In genomic region chr17:5936276-5936675, GRCm38 (mm10) we compare ENCODE assay signal across 16 mouse cellular contexts. TPM values are rescaled to one million over a fixed set of nuclear protein-coding genes. Genes with fewer than 3 reads are reported as not detected.
A peak's percentile ranks its signal among the peaks of the same experiment; 100 is the strongest.
DNase-seq lines count a peak whose midpoint lies in the region; ATAC-seq lines count a peak whose summit lies in the region.
"Had no signal": no experiment of that assay in that cellular context is flagged by ENCODE, and none has a peak within 500 bp of the region (broad histone marks: within the 10 kb centered on the region; RNA-seq: fewer than 3 reads in every experiment).

No protein-coding gene starts in this region.

- H3K27me3 ChIP-seq in forebrain, embryonic 11.5 days (ENCODE audit: control insufficient read depth, insufficient read depth, low read length): peaks cover 8% of the 10 kb centered on the region
- peaks cover 60% of the 10 kb centered on the region for H3K27me3 ChIP-seq in forebrain, embryonic 10.5 days (ENCODE audit: poor library complexity, severe bottlenecking)

- no peak overlapping the region for H3K9ac ChIP-seq in forebrain, embryonic 11.5 days (ENCODE audit: low read length)
- H3K9ac ChIP-seq: embryonic facial prominence, embryonic 15.5 days; forebrain, embryonic 15.5 days had no signal

- no peaks in the 10 kb centered on the region for H3K36me3 ChIP-seq in forebrain, embryonic 11.5 days (ENCODE audit: control insufficient read depth, insufficient read depth, low read length)
- peaks cover 2% of the 10 kb centered on the region; the same call in 1 of the 2 replicates for H3K36me3 ChIP-seq in forebrain, embryonic 10.5 days (replicated peaks)
- H3K36me3 ChIP-seq: forebrain, embryonic 15.5 days; midbrain, embryonic 10.5 days had no signal

- no peaks in the 10 kb centered on the region for H3K9me3 ChIP-seq in forebrain, embryonic 11.5 days (ENCODE audit: control insufficient read depth, low read length)
- H3K9me3 ChIP-seq in forebrain, embryonic 10.5 days: peaks cover 2% of the 10 kb centered on the region; the same call in 1 of the 2 replicates
- H3K9me3 ChIP-seq: embryonic facial prominence, embryonic 15.5 days; forebrain, embryonic 15.5 days; midbrain, embryonic 10.5 days had no signal

- WGBS in forebrain, embryonic 11.5 days: 50% methylated on average over 14 of the region's 14 CpGs
- 58% methylated on average over 14 of the region's 14 CpGs for WGBS in forebrain, embryonic 10.5 days

- peaks cover 10% of the 10 kb centered on the region; the same call in 1 of the 2 replicates for H3K4me1 ChIP-seq in forebrain, embryonic 11.5 days (replicated peaks; ENCODE audit: control insufficient read depth, insufficient read depth, low read length)
- peaks cover 35% of the 10 kb centered on the region for H3K4me1 ChIP-seq in forebrain, embryonic 10.5 days

- DNase-seq in forebrain, embryonic 11.5 days (ENCODE audit: low spot score): peak; percentile 26
- no peak for DNase-seq in forebrain, embryonic 10.5 days (ENCODE audit: extremely low spot score, low spot score)
- DNase-seq in thymus, postnatal 0 days (ENCODE audit: low spot score): peak; percentile 46
- DNase-seq in thymus, postnatal 25 days: no peak
- peak; percentile 25 to 47 for DNase-seq in lung, postnatal 4 days
- no peak for DNase-seq in urinary bladder, postnatal 4 days (ENCODE audit: low spot score in 2 of 2)
- no peak for DNase-seq in left cerebral cortex, adult 8-10 months (ENCODE audit: low spot score in 2 of 2)
- no peak for DNase-seq in cerebellum, postnatal 25 days
- DNase-seq: cerebellum, adult 18-20 months; heart, postnatal 14 days; right cerebral cortex, adult 18-20 months; thymus, adult 2 months had no signal

- no peak overlapping the region for H3K4me2 ChIP-seq in forebrain, embryonic 11.5 days (ENCODE audit: low read depth, low read length, severe bottlenecking)
- H3K4me2 ChIP-seq: embryonic facial prominence, embryonic 15.5 days; forebrain, embryonic 15.5 days had no signal

- ATAC-seq in forebrain, embryonic 11.5 days (replicated peaks; ENCODE audit: low FRiP score): no peak
- ATAC-seq: forebrain, embryonic 15.5 days; hindbrain, embryonic 16.5 days had no signal

- no peak overlapping the region for H3K27ac ChIP-seq in forebrain, embryonic 11.5 days (ENCODE audit: low read depth, low read length)
- H3K27ac ChIP-seq in forebrain, embryonic 10.5 days: no peak overlapping the region
- H3K27ac ChIP-seq: embryonic facial prominence, embryonic 15.5 days; forebrain, embryonic 15.5 days; midbrain, embryonic 10.5 days had no signal

- no peak overlapping the region for H3K4me3 ChIP-seq in forebrain, embryonic 11.5 days (ENCODE audit: low read depth, low read length)
- no peak overlapping the region for H3K4me3 ChIP-seq in forebrain, embryonic 10.5 days
- H3K4me3 ChIP-seq: embryonic facial prominence, embryonic 15.5 days; forebrain, embryonic 15.5 days; midbrain, embryonic 10.5 days had no signal

RNA-seq across cellular contexts. Expression of gene Synj2, which starts 4.8 kb away (rescaled TPM):
- polyA plus RNA-seq in forebrain, embryonic 11.5 days (2014; fragmentation: Nextera tagmentation; extraction: Ambion mirVana): 1.0 and 1.2 TPM in 2 replicates
- polyA plus RNA-seq in forebrain, embryonic 10.5 days (2016; fragmentation: Nextera tagmentation; extraction: Ambion mirVana): 0.90 and 1.1 TPM in 2 replicates
- polyA plus RNA-seq in thymus, postnatal 0 days (2015; fragmentation: Nextera tagmentation; extraction: Ambion mirVana): 4.2 and 4.5 TPM in 2 replicates
- 10 to 100 TPM; 71.7 to 93.5 (median 80.3) TPM for total RNA-seq in left cerebral cortex, adult 8-10 months (2022)

Comparison
In these comparisons a context has a peak if more than half of its experiments do, and no peak if none do; other contexts are left out.
1. DNase-seq: peak in forebrain, embryonic 11.5 days (single experiment), thymus, postnatal 0 days (single experiment) and lung, postnatal 4 days (2 of 2); none in forebrain, embryonic 10.5 days (single experiment), thymus, postnatal 25 days (single experiment), urinary bladder, postnatal 4 days (0 of 2), left cerebral cortex, adult 8-10 months (0 of 2) and cerebellum, postnatal 25 days (0 of 2).